ENCODE assay signal across 9 mouse cellular contexts in the genomic region with DNA sequence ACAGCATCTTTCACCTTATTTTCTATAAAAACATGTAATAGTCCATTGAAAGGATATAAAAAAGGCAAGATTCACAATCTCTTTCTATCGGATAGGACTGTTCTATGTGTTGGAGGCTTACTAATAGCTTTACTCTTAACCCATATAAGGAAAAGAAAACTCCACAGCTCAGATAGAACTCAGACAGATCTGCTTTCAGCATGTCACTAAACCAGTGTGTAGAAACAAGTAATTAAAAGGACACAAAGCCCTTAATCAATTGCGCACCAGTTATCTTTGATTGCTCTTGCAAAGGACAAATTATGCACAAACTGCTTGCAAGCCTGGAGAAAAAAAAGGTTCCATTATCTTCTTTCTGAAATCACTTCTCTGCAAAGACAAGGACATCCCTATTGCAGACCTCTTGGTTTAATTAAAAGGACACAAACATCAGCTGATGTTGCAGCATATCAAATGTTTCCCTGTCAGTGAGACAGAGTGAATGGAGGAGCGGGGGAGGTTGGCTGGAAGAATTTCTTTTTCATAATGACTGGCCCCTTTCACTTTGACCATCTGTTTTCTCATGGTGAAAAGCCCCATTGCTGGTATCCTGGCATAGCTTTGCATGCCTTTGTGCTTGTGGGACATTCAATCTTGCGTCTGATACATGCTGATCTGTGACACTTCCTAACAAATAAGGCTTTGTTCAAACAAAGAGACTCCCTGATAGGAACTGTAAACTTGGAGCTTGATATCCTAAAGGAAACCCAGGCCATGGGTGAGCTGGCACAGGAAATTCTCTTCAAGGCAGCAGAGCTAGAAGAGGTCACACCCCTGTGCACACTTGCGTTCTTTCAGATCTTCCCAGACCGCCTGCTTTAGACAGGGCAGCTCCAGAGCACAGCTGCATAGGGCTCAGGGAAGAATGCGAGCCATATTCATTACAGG.
DNase-seq lines count a peak whose midpoint lies in the region; ATAC-seq and TF ChIP-seq lines count a peak whose summit lies in the region.
"Had no signal": no experiment of that assay in that cellular context is flagged by ENCODE, and none has a peak within 500 bp of the region (broad histone marks: within the 10 kb centered on the region; RNA-seq: fewer than 3 reads in every experiment).

No protein-coding gene starts in this region.

- H3K36me3 ChIP-seq in intestine, embryonic 14.5 days (ENCODE audit: control insufficient read depth, insufficient read depth, low read length) = no peaks in the 10 kb centered on the region
- no peaks in the 10 kb centered on the region for H3K36me3 ChIP-seq in intestine, postnatal 0 days (ENCODE audit: control insufficient read depth, insufficient read depth)
- H3K36me3 ChIP-seq in embryonic facial prominence, embryonic 13.5 days = no peaks in the 10 kb centered on the region

- H3K4me2 ChIP-seq in intestine, embryonic 14.5 days (ENCODE audit: low read length) = no peak overlapping the region
- H3K4me2 ChIP-seq in intestine, postnatal 0 days (replicated peaks; ENCODE audit: low read depth) = no peak overlapping the region
- no peak overlapping the region for H3K4me2 ChIP-seq in embryonic facial prominence, embryonic 13.5 days

- no peak overlapping the region for H3K9ac ChIP-seq in intestine, embryonic 14.5 days (ENCODE audit: low read length)
- H3K9ac ChIP-seq in intestine, postnatal 0 days (ENCODE audit: low read depth, low read length) = no peak overlapping the region
- H3K9ac ChIP-seq in embryonic facial prominence, embryonic 13.5 days = no peak overlapping the region

- H3K4me1 ChIP-seq in intestine, embryonic 14.5 days (replicated peaks; ENCODE audit: control insufficient read depth, insufficient read depth, low read length) = peaks cover 8% of the 10 kb centered on the region
- no peaks in the 10 kb centered on the region for H3K4me1 ChIP-seq in intestine, postnatal 0 days (replicated peaks; ENCODE audit: control insufficient read depth, insufficient read depth, low read length)
- 0 out of 2 replicates have a peak, but pooled peaks cover 4% of the 10 kb centered on the region for H3K4me1 ChIP-seq in embryonic facial prominence, embryonic 13.5 days

- no peak overlapping the region for H3K4me3 ChIP-seq in intestine, embryonic 14.5 days (ENCODE audit: low read depth, low read length)
- H3K4me3 ChIP-seq in intestine, postnatal 0 days (ENCODE audit: low read depth, low read length) = no peak overlapping the region
- H3K4me3 ChIP-seq in embryonic facial prominence, embryonic 13.5 days = no peak overlapping the region

- intact Hi-C loops in heart, postnatal 25 days (cut with DNase I) = no loop called here

- peak; percentile 62; the same call in 1 of the 2 replicates for ATAC-seq in intestine, embryonic 14.5 days (replicated peaks; ENCODE audit: low FRiP score, low TSS enrichment, low read depth)
- no peak for ATAC-seq in intestine, postnatal 0 days
- peak; percentile 32; the same call in 1 of the 2 replicates for ATAC-seq in embryonic facial prominence, embryonic 13.5 days (ENCODE audit: insufficient number of reproducible peaks, insufficient read depth, low FRiP score, low TSS enrichment, low read depth)
- ATAC-seq: Patski had no signal

- H3K27me3 ChIP-seq in intestine, embryonic 14.5 days (replicated peaks; ENCODE audit: control insufficient read depth, insufficient read depth, low read length) = no peaks in the 10 kb centered on the region
- no peaks in the 10 kb centered on the region for H3K27me3 ChIP-seq in intestine, postnatal 0 days (replicated peaks; ENCODE audit: control insufficient read depth, insufficient read depth, low read length)
- no peaks in the 10 kb centered on the region for H3K27me3 ChIP-seq in embryonic facial prominence, embryonic 13.5 days
- H3K27me3 ChIP-seq: Patski had no signal

- no peak for TF ChIP-seq CTCF in intestine, postnatal 0 days (IDR thresholded peaks at IDR 0.05; ENCODE audit: low read depth)

- no peak for DNase-seq in intestine, embryonic 14.5 days (ENCODE audit: low spot score)
- peak; percentile 13 for DNase-seq in heart, postnatal 25 days (ENCODE audit: low spot score)
- DNase-seq in layer of hippocampus, adult 9-10 months (ENCODE audit: low spot score) = peak; percentile 21
- DNase-seq in lung, postnatal 36 days = peak; percentile 73
- DNase-seq in testis, postnatal 10 days (ENCODE audit: low spot score) = peak; percentile 45
- no peak for DNase-seq in thymus, postnatal 4 days

- WGBS in intestine, embryonic 14.5 days = 41% methylated on average over 7 of the region's 7 CpGs
- 39% methylated on average over 7 of the region's 7 CpGs for WGBS in intestine, postnatal 0 days
- WGBS in embryonic facial prominence, embryonic 13.5 days = 26% methylated on average over 7 of the region's 7 CpGs

- no peak overlapping the region for H3K27ac ChIP-seq in intestine, embryonic 14.5 days (ENCODE audit: low read depth)
- no peak overlapping the region for H3K27ac ChIP-seq in intestine, postnatal 0 days (ENCODE audit: low read depth, low read length)
- no peak overlapping the region for H3K27ac ChIP-seq in embryonic facial prominence, embryonic 13.5 days

- peaks cover 4% of the 10 kb centered on the region; the same call in 1 of the 2 replicates for H3K9me3 ChIP-seq in intestine, embryonic 14.5 days (ENCODE audit: control insufficient read depth, low read length)
- no peaks in the 10 kb centered on the region for H3K9me3 ChIP-seq in intestine, postnatal 0 days (ENCODE audit: control insufficient read depth)
- no peaks in the 10 kb centered on the region for H3K9me3 ChIP-seq in embryonic facial prominence, embryonic 13.5 days

Comparison
In these comparisons a context has a peak if more than half of its experiments do, and no peak if none do; other contexts are left out.
1. DNase-seq: peak in heart, postnatal 25 days (single experiment), layer of hippocampus, adult 9-10 months (single experiment), lung, postnatal 36 days (single experiment) and testis, postnatal 10 days (single experiment); none in intestine, embryonic 14.5 days (single experiment) and thymus, postnatal 4 days (single experiment).